Mouse (Mus musculus): ENCODE measurements at regions not wholly inside any gene's neighbourhood (a gene's known extent, or its start where the extent isn't known, plus 50 kb on each side); places are given as distances from the start of the nearest gene placed in this dataset.

DNA sequence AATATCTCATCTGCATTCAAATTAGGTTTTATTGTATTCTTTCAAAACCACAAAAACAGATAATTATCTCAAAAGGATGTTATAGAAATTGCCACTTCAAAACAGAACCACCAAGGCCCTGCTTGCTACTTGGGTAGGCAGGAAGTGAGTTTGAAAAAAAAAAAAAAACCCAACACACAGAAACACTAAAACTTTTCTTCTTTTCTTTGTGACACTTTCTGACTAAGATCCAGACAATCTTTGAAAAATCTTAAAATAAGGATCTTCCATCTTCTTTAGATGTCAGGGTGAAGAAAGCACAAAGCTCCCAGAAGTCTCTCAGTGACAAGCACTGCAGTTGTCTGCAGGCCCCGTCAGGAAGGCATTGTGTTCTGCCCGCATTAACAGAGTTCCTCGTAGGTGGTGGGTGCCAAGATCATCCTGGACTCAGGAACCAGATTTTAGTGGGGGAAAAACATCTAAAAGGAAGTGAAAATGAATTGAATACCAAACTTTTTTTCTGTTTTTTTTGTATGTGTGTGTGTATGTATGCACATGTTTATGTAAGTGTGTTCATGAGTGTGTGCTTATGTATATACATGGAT is 154.0 kb downstream of the Dusp6 start:
- Histone ChIP-seq H3K4me2 (no peak overlapping the region), H3K9me3 (replicated peaks) (no peaks in the 10 kb centered on the region), H3K27me3 (no peaks in the 10 kb centered on the region), H3K27ac (no peak overlapping the region), H3K36me3 (no peaks in the 10 kb centered on the region), H3K9ac (no peak overlapping the region), H3K4me3 (replicated peaks) (no peak overlapping the region), H3K4me1 (replicated peaks) (no peaks in the 10 kb centered on the region)
- ATAC-seq (ENCODE audit: low read depth), result no peak
- WGBS (ENCODE audit: insufficient replicate concordance), result 34% methylated on average over 3 of the region's 3 CpGs
- no peak for DNase-seq

DNA sequence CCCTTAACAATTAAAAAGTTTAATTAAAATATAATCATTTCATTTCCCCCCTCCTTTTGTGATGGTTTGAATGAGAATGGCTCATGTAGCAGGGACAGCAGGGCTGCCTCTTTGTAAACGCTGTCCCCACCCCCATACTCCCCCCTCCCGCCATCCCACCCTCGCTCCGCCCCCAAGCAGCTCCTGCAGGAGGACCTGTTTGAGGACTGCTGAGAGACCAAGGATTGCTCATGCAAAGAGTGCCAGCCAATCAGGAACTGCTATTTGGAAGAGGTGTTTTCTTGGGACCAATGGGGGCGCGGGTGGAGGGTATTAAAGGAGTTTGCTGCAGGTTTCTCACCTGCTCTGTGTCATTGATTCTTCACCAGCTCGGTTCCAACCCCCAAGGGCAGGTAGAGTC is 154.6 kb downstream of the Dusp6 start:
- no peaks in the 10 kb centered on the region for H3K4me1 ChIP-seq (replicated peaks)
- no peak overlapping the region for H3K4me2 ChIP-seq
- H3K27ac ChIP-seq, result no peak overlapping the region
- ATAC-seq (ENCODE audit: low read depth) (no peak), DNase-seq (no peak)
- H3K9ac ChIP-seq, result no peak overlapping the region
- no peak overlapping the region for H3K4me3 ChIP-seq (replicated peaks)
- H3K36me3 ChIP-seq, result no peaks in the 10 kb centered on the region
- H3K27me3 ChIP-seq, result no peaks in the 10 kb centered on the region
- 46% methylated on average over 7 of the region's 7 CpGs for WGBS (ENCODE audit: insufficient replicate concordance)
- no peaks in the 10 kb centered on the region for H3K9me3 ChIP-seq (replicated peaks)

DNA sequence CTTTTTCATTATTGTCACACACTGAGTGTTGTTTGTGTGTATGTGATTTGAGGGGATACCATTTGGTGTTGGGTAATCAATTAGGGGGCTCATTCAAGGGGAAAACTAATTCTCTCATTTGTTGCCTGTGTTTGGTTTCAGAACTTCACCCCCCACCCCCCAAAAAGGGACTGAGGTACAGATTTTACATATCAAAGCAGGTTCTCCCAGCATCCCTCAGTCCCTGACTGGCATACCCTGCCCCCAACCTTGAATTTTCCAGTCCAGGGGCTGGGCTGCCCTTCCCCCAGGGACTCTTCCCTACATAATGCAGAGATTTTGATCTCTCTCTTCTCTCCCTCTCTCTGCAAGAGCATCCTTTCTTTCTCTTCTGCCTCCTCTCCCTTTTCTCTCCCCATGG is 155.5 kb downstream of the Dusp6 start:
- Histone ChIP-seq H3K4me1 (replicated peaks) (no peaks in the 10 kb centered on the region), H3K27me3 (no peaks in the 10 kb centered on the region), H3K9ac (no peak overlapping the region), H3K36me3 (no peaks in the 10 kb centered on the region), H3K4me3 (replicated peaks) (no peak overlapping the region), H3K9me3 (replicated peaks) (no peaks in the 10 kb centered on the region), H3K4me2 (no peak overlapping the region), H3K27ac (no peak overlapping the region)
- DNase-seq, result no peak
- no peak for ATAC-seq (ENCODE audit: low read depth)

DNA sequence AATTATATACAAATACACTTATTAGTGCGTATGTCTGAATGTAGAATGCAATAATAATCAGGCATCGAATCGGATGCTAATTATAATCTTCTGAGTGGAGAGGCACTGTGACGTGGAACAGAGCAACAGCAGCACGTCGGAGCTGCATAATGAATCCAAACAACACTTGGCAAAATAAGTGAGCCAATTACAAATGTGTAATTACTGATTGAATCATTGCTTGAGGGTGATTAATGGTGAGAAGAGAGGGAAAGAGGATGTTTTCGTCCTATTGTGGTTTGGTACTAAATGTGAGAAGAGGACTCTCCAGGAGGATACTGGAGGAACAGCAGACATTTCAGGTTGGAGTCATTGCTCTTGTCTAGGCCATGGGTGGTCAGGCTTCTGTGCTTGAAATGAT is 156.5 kb downstream of the Dusp6 start:
- H3K9me3 ChIP-seq (replicated peaks), result no peaks in the 10 kb centered on the region
- no peaks in the 10 kb centered on the region for H3K36me3 ChIP-seq
- WGBS (ENCODE audit: insufficient replicate concordance), result 72% methylated on average over 7 of the region's 7 CpGs
- H3K27ac ChIP-seq, result no peak overlapping the region
- H3K27me3 ChIP-seq, result no peaks in the 10 kb centered on the region
- DNase-seq (no peak), ATAC-seq (ENCODE audit: low read depth) (no peak)
- H3K9ac ChIP-seq, result no peak overlapping the region
- no peak overlapping the region for H3K4me3 ChIP-seq (replicated peaks)
- no peaks in the 10 kb centered on the region for H3K4me1 ChIP-seq (replicated peaks)
- no peak overlapping the region for H3K4me2 ChIP-seq

DNA sequence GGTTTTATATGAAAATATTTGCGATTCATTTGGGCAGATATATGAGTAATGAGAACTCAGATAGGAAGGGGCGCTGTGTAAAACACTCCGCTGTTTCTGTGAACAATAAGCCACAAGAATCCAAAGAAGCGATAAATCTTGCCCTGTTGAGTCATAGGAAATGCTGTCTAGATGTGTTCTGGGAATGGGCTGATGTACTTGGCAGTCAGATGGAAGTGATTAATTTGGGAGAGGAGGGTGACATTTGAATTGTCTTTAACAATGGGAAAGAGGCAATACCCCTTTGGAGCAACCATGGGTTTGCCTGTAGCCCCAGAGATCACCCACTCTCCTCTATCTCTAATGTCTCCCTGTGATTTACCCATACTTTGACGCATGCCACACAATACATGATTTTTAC is 160.4 kb downstream of the Dusp6 start:
- Histone ChIP-seq H3K27me3 (no peaks in the 10 kb centered on the region), H3K36me3 (no peaks in the 10 kb centered on the region), H3K9ac (no peak overlapping the region), H3K27ac (no peak overlapping the region), H3K4me2 (no peak overlapping the region), H3K4me1 (replicated peaks) (no peaks in the 10 kb centered on the region), H3K4me3 (replicated peaks) (no peak overlapping the region), H3K9me3 (replicated peaks) (no peaks in the 10 kb centered on the region)
- WGBS (ENCODE audit: insufficient replicate concordance), result 62% methylated on average over 5 of the region's 5 CpGs
- ATAC-seq (ENCODE audit: low read depth) (no peak), DNase-seq (no peak)

DNA sequence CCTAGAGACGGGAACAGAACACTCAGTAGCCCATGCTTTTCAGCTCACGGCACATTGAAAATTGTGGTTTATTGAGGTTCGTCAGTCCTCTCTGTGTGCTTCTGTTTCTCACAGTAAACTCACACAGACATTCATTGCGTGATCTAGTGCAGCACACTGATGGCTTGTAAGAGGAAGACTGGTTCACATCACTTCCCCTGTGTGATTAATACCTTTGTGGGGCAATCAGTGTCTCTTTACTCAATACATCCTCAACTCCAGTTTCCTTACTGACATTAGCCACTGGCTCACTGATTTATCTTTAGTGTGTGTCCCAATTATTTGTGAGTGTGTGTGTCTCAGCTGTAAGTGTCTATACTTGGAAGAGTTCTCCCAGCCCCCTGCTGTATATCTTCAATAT is 162.2 kb downstream of the Dusp6 start:
- no peak for DNase-seq

DNA sequence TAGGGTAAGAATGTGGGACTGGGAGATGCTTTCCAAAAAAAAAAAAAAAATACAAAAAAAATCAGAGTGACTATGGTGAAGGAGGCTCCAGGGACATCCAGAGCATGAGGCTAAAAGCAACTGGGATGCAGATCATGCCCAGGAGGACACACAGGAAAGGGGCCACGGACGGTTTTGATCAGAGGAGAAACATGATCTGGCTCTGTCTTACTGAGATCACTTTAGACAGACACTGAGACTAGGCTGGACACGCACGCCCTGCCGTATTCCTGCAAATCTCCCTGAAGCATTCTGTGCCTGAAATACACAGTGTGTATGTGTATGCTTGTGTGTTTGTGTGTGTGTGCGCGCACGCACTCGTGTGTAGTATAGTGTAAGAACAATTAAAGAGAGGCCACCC is 167.1 kb downstream of the Dusp6 start:
- DNase-seq, result no peak
- Histone ChIP-seq H3K9ac (no peak overlapping the region), H3K4me2 (no peak overlapping the region), H3K27ac (no peak overlapping the region), H3K9me3 (replicated peaks) (no peaks in the 10 kb centered on the region), H3K4me1 (replicated peaks) (no peaks in the 10 kb centered on the region), H3K27me3 (no peaks in the 10 kb centered on the region), H3K36me3 (no peaks in the 10 kb centered on the region), H3K4me3 (replicated peaks) (no peak overlapping the region)
- 64% methylated on average over 9 of the region's 9 CpGs for WGBS (ENCODE audit: insufficient replicate concordance)
- no peak for ATAC-seq (ENCODE audit: low read depth)

More for the DNA sequence above, 162.2 kb downstream of the Dusp6 start:
- Histone ChIP-seq H3K9ac (no peak overlapping the region), H3K27ac (no peak overlapping the region), H3K4me1 (replicated peaks) (no peaks in the 10 kb centered on the region), H3K27me3 (no peaks in the 10 kb centered on the region), H3K9me3 (replicated peaks) (no peaks in the 10 kb centered on the region), H3K36me3 (no peaks in the 10 kb centered on the region), H3K4me2 (no peak overlapping the region), H3K4me3 (replicated peaks) (no peak overlapping the region)
- 52% methylated on average over 4 of the region's 4 CpGs for WGBS (ENCODE audit: insufficient replicate concordance)
- ATAC-seq (ENCODE audit: low read depth), result no peak

DNA sequence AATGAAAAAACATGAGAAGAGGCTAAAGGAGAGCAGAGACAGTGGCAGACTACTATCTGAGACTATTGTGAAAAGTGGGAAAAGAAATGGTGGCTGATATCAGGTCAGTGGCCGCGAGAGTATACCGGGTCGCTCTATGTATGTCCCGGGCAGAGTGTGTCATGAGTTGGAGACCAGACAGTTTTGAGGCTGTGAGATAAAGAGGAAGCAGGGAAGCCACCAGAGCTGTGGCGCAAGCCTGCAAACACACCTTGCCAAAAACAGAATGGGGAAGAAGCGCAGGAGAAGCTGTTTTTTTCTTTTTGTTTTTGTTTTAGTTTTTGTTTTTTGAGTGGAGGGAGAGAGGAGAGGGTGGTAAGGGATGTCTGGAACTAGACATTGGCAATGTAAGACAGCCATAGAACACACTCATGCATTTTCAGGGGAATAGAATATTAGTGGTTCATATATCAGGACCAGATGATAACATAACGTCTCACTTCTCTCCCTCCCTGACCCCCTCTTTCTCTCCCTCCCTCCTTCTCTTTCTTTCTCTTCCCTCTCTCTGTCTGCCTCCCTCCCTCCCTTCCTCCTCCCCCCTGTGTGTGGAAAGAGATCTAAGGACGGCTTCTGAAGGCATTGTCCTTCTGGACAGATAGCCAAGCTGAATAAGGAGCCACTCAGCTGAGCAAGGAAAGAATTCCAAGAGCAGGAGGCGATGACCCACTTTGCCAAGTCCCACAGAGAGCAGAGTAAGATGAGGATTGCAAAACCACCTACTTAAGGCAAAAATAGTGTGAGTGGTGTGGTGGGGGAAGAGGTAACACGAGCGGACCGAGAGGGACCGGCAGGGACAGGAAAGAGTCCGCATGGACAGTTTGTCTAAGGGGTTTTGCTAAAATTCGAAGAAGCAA is 167.9 kb downstream of the Dusp6 start:
- 0 out of 2 replicates have a peak overlapping the region, but pooled peaks have one; percentile 2 for H3K4me2 ChIP-seq
- DNase-seq, result peak; percentile 3

DNA sequence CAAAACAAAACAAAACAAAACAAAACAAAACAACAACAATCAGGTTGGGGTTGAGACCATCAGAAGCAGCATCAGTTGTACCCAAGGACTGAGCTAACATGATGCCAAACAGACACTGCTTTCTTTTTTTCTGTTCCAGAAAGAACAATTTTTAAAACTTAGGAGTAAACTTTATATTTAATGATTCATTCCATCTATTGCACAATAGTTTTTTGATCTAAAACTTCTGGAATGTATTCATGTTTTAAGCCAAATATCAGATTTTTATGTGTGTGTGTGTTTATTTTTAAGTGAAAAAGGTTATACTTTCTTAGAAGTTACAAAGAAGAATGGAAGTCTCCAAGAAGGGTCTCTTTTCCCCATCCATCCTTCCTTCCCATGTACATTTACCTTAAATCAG is 174.0 kb downstream of the Dusp6 start:
- H3K4me1 ChIP-seq (replicated peaks), result no peaks in the 10 kb centered on the region; the same call in 1 of the 2 replicates
- H3K36me3 ChIP-seq, result no peaks in the 10 kb centered on the region
- no peaks in the 10 kb centered on the region for H3K27me3 ChIP-seq
- DNase-seq, result no peak
- H3K4me3 ChIP-seq (replicated peaks), result no peak overlapping the region
- ATAC-seq (ENCODE audit: low read depth), result no peak
- H3K9me3 ChIP-seq (replicated peaks), result no peaks in the 10 kb centered on the region
- no peak overlapping the region for H3K9ac ChIP-seq
- no peak overlapping the region for H3K27ac ChIP-seq
- H3K4me2 ChIP-seq, result no peak overlapping the region

More for the DNA sequence above, 167.9 kb downstream of the Dusp6 start:
- H3K9me3 ChIP-seq (replicated peaks), result no peaks in the 10 kb centered on the region
- H3K36me3 ChIP-seq, result no peaks in the 10 kb centered on the region
- no peak overlapping the region for H3K9ac ChIP-seq
- no peaks in the 10 kb centered on the region for H3K4me1 ChIP-seq (replicated peaks)
- no peak overlapping the region for H3K4me3 ChIP-seq (replicated peaks)
- H3K27me3 ChIP-seq, result no peaks in the 10 kb centered on the region
- no peak overlapping the region for H3K27ac ChIP-seq
- WGBS (ENCODE audit: insufficient replicate concordance), result 27% methylated on average over 16 of the region's 16 CpGs
- ATAC-seq (ENCODE audit: low read depth), result no peak

DNA sequence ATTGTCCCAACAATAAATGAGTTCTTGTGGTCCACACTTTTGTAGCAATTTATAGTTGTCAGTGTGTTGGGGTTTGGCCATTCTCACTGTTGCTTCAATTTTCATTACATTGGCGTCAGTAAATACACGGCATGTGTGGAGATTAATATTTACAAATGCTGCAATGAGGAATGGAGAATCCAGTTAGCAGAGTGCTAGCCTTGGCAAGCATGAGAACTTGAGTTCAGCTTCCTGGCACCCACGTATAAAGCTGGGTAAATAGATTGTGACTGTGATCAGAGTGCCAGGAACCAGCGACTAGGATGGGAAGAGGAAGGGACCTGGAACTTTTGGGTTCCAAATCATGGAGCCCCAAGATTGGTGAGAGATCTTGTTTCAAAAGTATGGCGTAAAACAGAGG is 177.1 kb downstream of the Dusp6 start:
- no peaks in the 10 kb centered on the region for H3K27me3 ChIP-seq
- no peak overlapping the region for H3K4me2 ChIP-seq
- H3K4me3 ChIP-seq (replicated peaks), result no peak overlapping the region
- no peaks in the 10 kb centered on the region for H3K9me3 ChIP-seq (replicated peaks)
- WGBS (ENCODE audit: insufficient replicate concordance), result 66% methylated on average over 5 of the region's 5 CpGs
- DNase-seq, result no peak
- H3K4me1 ChIP-seq (replicated peaks), result no peaks in the 10 kb centered on the region; the same call in 1 of the 2 replicates
- no peak overlapping the region for H3K9ac ChIP-seq
- H3K27ac ChIP-seq, result no peak overlapping the region
- H3K36me3 ChIP-seq, result no peaks in the 10 kb centered on the region
- ATAC-seq (ENCODE audit: low read depth), result no peak

DNA sequence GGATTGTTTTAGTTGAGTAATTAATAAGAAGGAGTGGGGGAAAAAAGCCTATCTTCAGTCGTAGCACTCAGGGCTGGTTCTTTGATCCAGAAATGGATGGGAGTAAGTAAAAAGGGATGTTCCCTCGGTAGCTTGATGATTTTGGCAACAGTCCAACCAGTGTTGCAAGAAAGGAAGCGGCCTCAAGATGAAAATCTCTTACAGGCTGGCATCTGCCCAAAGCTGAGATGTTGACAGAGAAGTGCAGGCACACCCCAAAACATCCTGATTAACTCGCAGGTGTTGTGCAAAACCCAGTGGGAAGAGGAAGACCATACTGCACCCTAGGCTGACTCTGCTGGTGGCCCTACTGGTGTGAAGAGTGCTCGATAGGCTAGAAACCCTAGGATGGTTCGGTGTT is 178.0 kb downstream of the Dusp6 start:
- no peak overlapping the region for H3K9ac ChIP-seq
- no peak overlapping the region for H3K4me3 ChIP-seq (replicated peaks)
- ATAC-seq (ENCODE audit: low read depth), result 0 out of 2 replicates have a peak, but pooled peaks have one; percentile 34
- peak; percentile 5 for DNase-seq
- no peaks in the 10 kb centered on the region; the same call in 1 of the 2 replicates for H3K4me1 ChIP-seq (replicated peaks)
- 27% methylated on average over 6 of the region's 6 CpGs for WGBS (ENCODE audit: insufficient replicate concordance)
- no peaks in the 10 kb centered on the region for H3K27me3 ChIP-seq
- no peak overlapping the region for H3K27ac ChIP-seq
- H3K9me3 ChIP-seq (replicated peaks), result no peaks in the 10 kb centered on the region
- H3K36me3 ChIP-seq, result no peaks in the 10 kb centered on the region
- H3K4me2 ChIP-seq, result no peak overlapping the region

DNA sequence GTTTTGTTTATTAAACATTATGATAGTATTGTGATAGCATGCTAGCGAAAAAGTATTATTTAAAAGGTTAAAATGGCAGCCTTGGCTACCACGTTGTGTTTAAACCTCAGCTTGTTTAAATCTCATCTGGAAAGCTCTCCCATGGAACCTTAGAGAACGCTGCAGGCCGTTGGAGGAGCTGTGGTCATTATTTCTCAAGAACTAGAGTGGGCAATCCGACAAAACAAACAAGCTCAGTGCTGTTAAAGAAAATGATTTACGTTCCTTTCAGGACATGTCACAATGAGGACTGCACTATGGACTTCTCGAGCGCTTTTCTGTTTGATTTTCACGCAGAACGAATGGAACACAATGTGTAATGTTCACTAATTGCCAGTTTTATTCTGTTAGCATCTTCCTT is 178.9 kb downstream of the Dusp6 start:
- H3K4me1 ChIP-seq (replicated peaks), result no peaks in the 10 kb centered on the region; the same call in 1 of the 2 replicates
- H3K9ac ChIP-seq, result no peak overlapping the region
- DNase-seq, result no peak
- no peak for ATAC-seq (ENCODE audit: low read depth)
- 55% methylated on average over 10 of the region's 10 CpGs for WGBS (ENCODE audit: insufficient replicate concordance)
- H3K27ac ChIP-seq, result no peak overlapping the region
- H3K36me3 ChIP-seq, result no peaks in the 10 kb centered on the region
- no peaks in the 10 kb centered on the region for H3K9me3 ChIP-seq (replicated peaks)
- H3K4me2 ChIP-seq, result no peak overlapping the region
- no peak overlapping the region for H3K4me3 ChIP-seq (replicated peaks)
- H3K27me3 ChIP-seq, result no peaks in the 10 kb centered on the region

Measured in liver, embryonic 13.5 days (tissue).